Mouse (Mus musculus) brain, adult 2 months (tissue): ENCODE measurements at regions not wholly inside any gene's neighbourhood (a gene's known extent, or its start where the extent isn't known, plus 50 kb on each side); places are given as distances from the start of the nearest gene placed in this dataset.
A peak's percentile ranks its signal among the peaks of the same experiment; 100 is the strongest.
"Not testable (repeated sequence)": the region's sequence is repeated elsewhere in the genome, so short reads cannot be mapped to it uniquely, and the experiment has no call there.

Experiments
- DNase-seq: peaks from one replicate; pipeline ENCODE4 v3.0.0; 2011; ENCODE audit warnings: low read depth, low spot score

GRCm38 (mm10) chr3:118194754-118195153, 326.0 kb upstream of the Snx7 start:
- DNase-seq, result no peak

- DNase-seq, result no peak
Observed at GRCm38 (mm10) chr3:118189382-118189781, 320.6 kb upstream of the Snx7 start.

GRCm38 (mm10) chr3:118177446-118177845, 308.7 kb upstream of the Snx7 start:
- DNase-seq, result no peak

- no peak for DNase-seq
Observed at GRCm38 (mm10) chr3:118162916-118163315, 294.2 kb upstream of the Snx7 start.

- no peak for DNase-seq
Observed at GRCm38 (mm10) chr3:118144788-118145187, 276.1 kb upstream of the Snx7 start.

- DNase-seq, result peak; percentile 18
Observed at GRCm38 (mm10) chr3:118141731-118142130, 273.0 kb upstream of the Snx7 start.

- peak; percentile 63 for DNase-seq
Observed at GRCm38 (mm10) chr3:118140108-118140507, 271.4 kb upstream of the Snx7 start.

- DNase-seq, result not testable (repeated sequence)
Observed at GRCm38 (mm10) chr3:118128349-118128748, 259.6 kb upstream of the Snx7 start.

- no peak for DNase-seq
Observed at GRCm38 (mm10) chr3:118102635-118103034, 233.9 kb upstream of the Snx7 start.

GRCm38 (mm10) chr3:118084508-118084907, 215.8 kb upstream of the Snx7 start:
- DNase-seq, result no peak

GRCm38 (mm10) chr3:118072363-118072762, 203.6 kb upstream of the Snx7 start:
- peak; percentile 67 for DNase-seq

GRCm38 (mm10) chr3:118070129-118070528, 201.4 kb upstream of the Snx7 start:
- DNase-seq, result peak; percentile 9

- peak; percentile 24 for DNase-seq
Observed at GRCm38 (mm10) chr3:118063679-118064078, 194.9 kb upstream of the Snx7 start.

- DNase-seq, result no peak
Observed at GRCm38 (mm10) chr3:118062569-118062968, 193.8 kb upstream of the Snx7 start.

- peak; percentile 53 for DNase-seq
Observed at GRCm38 (mm10) chr3:118047016-118047415, 178.3 kb upstream of the Snx7 start.

- DNase-seq, result no peak
Observed at GRCm38 (mm10) chr3:118046536-118046935, 177.8 kb upstream of the Snx7 start.

- DNase-seq, result peak; percentile 75
Observed at GRCm38 (mm10) chr3:118036501-118036900, 167.8 kb upstream of the Snx7 start.

- no peak for DNase-seq
Observed at GRCm38 (mm10) chr3:117995401-117995800, 126.7 kb upstream of the Snx7 start.

GRCm38 (mm10) chr3:117994110-117994509, 125.4 kb upstream of the Snx7 start:
- no peak for DNase-seq

- DNase-seq, result peak; percentile 60
Observed at GRCm38 (mm10) chr3:117990561-117990960, 121.8 kb upstream of the Snx7 start.

GRCm38 (mm10) chr3:117988443-117988842, 119.7 kb upstream of the Snx7 start:
- DNase-seq, result no peak

GRCm38 (mm10) chr3:117975638-117976037, 106.9 kb upstream of the Snx7 start:
- DNase-seq, result peak; percentile 48

- DNase-seq, result peak; percentile 39
Observed at GRCm38 (mm10) chr3:117968805-117969204, 100.1 kb upstream of the Snx7 start.

GRCm38 (mm10) chr3:117938426-117938825, 69.7 kb upstream of the Snx7 start:
- peak; percentile 83 for DNase-seq
